Mouse (Mus musculus) heart, adult 9 months (tissue): Measurements from ENCODE around the gene Abca17.

Experiments used
- DNase-seq, 2 experiments: peaks; one replicate each; pipeline ENCODE4 v3.0.0; 2022; ENCODE audit warnings: low spot score in 2 of 2

The Abca17 gene

GRCm38 (mm10) chr17:24346831-24347230 lies 4.0 kb downstream of the Abca17 start:
- no peak for DNase-seq

DNA sequence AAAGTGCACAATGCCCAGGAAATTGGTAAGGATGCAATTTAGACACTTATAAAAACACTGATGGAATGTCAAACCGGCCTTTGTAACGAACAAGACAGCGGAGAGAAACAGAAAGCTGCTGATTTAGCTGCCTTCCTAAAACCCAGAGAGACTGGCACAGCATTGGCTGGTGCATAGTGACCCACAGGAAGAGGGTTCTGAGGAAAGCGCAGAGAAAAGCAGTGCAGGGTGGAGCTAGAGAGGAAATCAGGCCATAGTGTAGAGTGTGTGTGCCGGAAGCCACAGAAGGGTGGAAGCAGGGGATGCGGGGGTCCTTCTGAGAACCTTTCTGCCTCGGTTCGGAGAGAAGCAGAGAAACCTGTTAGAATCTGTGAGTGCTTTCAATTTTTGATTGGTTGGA lies 6.2 kb downstream of the Abca17 start:
- peak; percentile 3 to 11 for DNase-seq

GRCm38 (mm10) chr17:24327656-24328055 lies 23.2 kb downstream of the Abca17 start:
- DNase-seq, result no peak

GRCm38 (mm10) chr17:24325051-24325450 lies 25.8 kb downstream of the Abca17 start:
- DNase-seq, result no peak

- no peak for DNase-seq
Observed at GRCm38 (mm10) chr17:24320826-24321225, 30.0 kb downstream of the Abca17 start.

DNA sequence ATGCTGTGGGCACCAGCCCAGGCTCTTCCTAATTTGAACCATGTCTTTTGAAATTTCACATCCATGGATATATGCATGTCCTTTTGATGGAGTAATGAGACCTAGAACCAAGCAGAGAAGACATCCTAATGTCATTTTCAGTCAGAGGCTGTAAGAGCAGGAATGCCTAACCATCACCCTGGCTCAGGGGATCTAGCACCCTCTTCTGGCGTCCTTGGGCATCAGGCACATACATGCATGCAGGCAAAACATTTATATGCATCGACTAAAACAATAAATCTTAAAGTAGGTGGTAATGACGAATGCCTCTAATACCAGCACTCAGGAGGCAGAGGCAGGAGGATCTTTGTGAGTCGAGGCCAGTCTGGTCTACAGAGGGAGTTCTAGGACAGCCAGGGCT lies 43.4 kb downstream of the Abca17 start:
- no peak for DNase-seq

- DNase-seq, result no peak
Observed at GRCm38 (mm10) chr17:24300651-24301050, 50.2 kb downstream of the Abca17 start.

GRCm38 (mm10) chr17:24289338-24289737 lies 61.5 kb downstream of the Abca17 start:
- DNase-seq, result no peak

- no peak for DNase-seq
Observed at GRCm38 (mm10) chr17:24288477-24288876, 62.4 kb downstream of the Abca17 start.

DNA sequence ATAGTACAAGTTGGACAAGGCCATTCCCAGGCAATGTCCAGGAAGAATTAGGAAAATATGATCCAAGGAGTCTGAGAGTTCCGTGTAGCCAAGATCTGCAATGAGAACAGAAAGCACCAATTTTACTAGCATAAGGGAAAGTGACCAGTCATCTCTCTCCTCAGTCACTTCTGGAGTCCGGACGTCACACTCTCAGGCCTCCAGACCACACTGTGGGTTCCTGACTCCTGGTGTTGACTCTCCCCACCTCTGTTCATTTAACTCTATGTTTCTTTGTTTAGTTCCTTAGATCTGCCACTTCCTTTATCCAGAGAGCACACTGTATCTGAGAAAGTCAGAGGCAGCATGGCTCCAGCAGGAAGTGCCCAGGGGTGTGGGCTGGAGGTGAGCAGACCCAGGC lies 65.2 kb downstream of the Abca17 start:
- no peak for DNase-seq

GRCm38 (mm10) chr17:24283266-24283818 lies 67.5 kb downstream of the Abca17 start:
- DNase-seq, result no peak

GRCm38 (mm10) chr17:24282637-24283036 lies 68.2 kb downstream of the Abca17 start:
- DNase-seq, result no peak

DNA sequence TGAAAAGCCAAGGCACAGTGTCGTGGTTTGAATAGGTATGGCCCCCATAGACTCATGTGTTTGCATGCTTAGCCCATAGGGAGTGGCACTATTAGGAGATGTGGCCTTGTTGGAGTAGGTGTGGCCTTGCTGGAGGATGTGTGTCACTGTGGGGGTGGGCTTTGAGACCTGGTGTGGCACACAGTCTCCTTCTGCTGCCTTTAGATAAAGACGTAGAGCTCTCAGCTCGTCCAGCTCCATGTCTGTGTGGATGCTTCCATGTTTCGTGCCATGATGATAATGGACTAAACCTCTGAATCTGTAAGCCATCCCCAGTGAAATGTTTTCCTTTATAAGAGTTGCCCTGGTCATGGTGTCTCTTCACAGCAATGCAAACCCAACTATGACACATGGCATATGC lies 71.0 kb downstream of the Abca17 start:
- no peak for DNase-seq

DNA sequence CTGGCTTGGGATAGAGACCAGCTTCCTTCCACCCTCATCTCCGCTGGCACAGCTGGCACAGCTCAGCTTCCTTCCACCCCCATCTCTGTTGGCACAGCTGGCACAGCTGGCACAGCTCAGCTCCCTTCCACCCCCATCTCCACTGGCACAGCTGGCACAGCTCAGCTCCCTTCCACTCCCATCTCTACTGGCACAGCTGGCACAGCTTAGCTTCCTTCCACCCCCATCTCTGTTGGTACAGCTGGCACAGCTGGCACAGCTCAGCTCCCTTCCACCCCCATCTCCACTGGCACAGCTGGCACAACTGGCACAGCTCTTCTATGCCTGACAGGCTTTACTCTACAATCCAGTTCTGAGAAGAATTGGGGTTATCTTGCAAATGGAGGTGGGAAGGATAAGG lies 83.7 kb downstream of the Abca17 start:
- DNase-seq, result no peak

GRCm38 (mm10) chr17:24264766-24265165 lies 86.1 kb downstream of the Abca17 start:
- DNase-seq, result no peak

DNA sequence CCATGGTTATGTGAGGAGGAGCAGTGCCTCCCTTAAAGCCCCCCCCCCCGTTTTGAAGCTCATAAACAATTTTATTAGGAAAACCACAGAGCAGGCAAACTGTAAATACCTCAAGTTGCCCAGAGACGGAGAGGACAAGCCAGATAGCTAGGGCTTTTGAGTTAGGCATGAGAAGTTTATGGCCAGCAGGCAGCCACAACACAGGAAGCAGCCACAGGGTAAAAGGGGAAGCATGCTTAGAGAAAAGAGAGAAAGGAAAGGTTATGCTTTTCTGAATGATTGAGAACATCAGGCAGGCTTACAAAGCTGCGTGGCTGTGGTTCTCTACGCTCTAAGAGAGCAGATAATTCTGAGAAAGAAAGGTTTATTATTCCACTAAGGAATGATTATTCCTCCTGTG lies 90.4 kb downstream of the Abca17 start:
- DNase-seq, result no peak

- DNase-seq, result no peak
Observed at GRCm38 (mm10) chr17:24259702-24260101, 91.2 kb downstream of the Abca17 start.

DNA sequence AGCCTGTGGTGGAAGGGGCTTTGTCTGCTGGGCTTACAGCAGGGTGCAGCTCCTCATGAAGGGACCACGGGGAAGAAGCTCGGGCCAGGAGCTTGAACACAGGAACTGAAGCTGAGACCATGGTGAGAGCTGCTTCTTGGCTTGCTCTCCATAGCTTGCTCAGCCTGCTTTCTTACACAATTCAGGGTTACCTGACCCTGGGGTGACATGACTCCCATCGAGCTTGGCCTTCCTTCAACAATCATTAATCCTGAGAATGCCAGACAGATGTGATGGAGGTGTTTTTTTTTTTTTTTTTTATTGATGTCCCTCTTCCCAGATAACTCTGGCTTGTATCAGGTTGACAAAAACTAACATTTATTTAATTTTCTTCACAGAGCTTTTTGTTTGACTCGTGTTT lies 91.9 kb downstream of the Abca17 start:
- no peak for DNase-seq

DNA sequence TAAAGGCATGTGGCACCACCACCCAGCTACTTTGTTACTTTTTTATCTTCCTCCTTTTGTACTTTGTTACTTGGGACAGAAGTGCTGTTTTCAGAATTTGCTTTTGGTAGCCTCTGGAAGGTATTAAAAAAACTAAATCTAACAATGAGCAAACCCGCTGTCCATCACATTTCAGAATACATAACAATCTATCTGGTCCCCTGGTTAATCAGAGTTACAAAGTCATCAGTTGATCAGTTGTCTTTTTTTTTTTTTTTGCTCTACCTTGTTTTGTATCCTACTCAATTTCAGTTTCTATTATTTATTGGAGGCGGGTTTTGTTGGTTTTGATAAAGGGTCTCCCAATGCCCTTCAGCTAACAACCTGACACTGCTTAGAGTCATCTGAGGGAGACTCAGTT lies 98.5 kb downstream of the Abca17 start:
- DNase-seq, result no peak

DNA sequence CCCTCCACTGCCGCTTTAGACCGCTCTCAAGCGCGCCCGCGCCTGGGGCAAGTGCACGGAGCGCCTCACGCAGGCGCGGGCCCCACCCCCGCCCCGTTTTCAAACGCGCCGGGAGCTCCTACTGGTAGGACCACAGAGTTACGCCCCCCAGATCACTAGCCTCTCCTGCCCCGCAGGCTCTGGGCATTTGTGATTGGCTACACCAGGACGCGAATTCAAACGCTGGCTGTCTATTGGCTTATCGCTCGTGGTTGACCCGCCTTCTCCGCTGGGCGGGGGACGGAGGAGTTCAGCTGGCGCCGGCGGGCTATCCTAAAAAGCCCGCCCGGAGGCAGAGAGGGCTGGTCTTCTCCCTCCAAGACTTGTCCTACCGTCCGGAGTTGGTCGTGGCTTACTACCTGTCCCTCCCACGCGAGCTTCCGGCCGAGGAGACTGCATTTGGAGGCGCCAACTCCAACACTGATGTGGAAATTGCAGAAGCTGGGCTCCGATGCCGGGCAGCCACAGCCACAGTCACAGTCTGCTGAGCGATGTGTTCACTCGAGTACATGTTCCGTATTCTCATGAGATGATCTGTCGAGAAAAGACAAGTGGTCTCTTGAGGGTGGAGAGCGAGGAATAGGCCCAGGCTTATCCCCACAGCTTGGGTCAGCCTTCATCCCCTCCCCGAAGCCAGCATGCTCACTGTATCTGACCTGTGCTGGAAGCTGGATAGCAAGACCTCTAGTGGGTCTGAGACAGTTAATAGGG lies 99.4 kb downstream of the Abca17 start, which contains the start of gene Ccnf:
Gene Ccnf (minus strand): TSS at position 165 of the 750 bp plus-strand sequence.
- peak; percentile 96 to 97 for DNase-seq

- no peak for DNase-seq
Observed at GRCm38 (mm10) chr17:24250988-24251319, 99.9 kb downstream of the Abca17 start.

DNA sequence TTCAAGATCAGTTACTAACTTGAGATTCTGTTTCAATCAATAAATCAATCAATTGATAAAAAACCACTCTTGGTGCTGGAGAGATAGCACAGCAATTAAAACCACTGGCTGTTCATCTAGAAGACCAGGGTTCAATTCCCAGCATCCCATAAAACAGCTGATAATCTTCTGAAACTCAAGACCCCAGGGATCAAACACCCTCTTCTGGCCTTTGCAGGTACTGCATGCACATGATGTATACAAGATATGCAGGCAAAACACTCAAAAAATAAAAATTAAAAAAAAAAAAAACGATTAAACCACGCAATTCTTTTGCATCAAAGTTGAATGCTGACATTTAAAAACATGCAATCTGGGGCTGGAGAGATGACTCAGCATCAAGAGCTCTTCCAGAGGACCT lies 102.2 kb downstream of the Abca17 start:
- no peak for DNase-seq

DNA sequence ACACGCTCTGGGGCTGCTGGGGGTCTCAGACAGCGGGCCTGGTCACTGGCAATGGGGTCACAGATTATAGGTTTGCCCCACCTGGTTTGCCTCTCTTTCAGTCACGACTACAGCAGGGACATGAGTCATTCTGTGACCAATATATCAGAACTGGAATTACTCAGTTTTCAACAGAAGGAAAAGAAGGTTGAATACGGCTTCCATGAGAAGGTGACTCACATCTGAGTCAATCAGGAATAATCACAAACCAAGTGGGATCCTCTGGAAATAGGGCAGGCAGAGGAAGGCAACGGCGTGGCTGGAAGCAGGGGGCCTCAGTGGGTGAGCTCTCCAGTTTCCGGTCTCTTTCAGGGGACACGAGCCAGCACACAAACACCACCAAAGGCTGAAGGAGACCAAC lies 106.8 kb downstream of the Abca17 start:
- DNase-seq, result no peak
